Mouse (Mus musculus): ENCODE measurements around the gene Daam1.

Daam1 gene

GRCm38 (mm10) chr12:71962616-71963015, 131.7 kb downstream of the Daam1 start:
- DNase-seq (ENCODE audit: inconsistent age in 2 of 2, low spot score in 1 of 2) = peak; percentile 61 to 87

DNA sequence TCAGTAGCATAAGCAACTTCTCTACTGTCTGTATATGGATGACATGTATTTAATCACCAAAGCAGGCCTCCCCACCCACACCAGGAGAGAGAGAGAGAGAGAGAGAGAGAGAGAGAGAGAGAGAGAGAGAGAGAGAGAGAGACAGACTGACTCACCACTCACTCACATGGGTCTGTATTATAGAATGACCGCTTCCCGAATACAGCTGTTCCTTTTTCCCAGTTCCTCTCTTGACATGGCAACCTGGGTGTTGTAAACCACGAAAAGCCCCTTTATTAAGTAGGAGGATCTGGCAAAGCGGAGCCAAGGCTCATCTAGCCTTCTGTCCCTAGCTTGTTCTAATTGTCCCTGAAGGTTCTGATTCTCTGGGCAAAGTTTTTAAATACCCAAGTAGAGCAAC, 137.7 kb downstream of the Daam1 start:
- no peak for DNase-seq (ENCODE audit: inconsistent age in 2 of 2, low spot score in 1 of 2)

DNA sequence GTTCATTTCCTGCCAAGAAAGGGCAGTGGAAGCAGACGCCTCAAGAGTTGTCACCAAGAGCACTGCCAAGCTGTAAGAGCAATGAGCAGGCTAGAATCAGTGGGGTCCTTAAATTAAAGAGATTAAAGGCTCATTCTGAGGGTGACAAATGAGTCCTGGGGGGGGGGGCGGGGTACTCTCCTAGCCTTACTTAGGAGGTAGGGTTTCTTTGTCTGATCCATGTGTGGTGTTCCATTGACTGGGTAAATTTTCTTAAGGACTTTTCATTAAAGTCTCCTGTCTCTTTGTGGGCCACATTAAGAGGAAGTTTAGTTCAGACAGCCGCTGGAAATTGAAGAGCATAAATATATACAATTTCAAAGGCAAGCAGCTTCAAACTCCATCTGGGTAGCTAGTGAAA, 138.1 kb downstream of the Daam1 start:
- no peak for DNase-seq (ENCODE audit: inconsistent age in 2 of 2, low spot score in 1 of 2)

DNA sequence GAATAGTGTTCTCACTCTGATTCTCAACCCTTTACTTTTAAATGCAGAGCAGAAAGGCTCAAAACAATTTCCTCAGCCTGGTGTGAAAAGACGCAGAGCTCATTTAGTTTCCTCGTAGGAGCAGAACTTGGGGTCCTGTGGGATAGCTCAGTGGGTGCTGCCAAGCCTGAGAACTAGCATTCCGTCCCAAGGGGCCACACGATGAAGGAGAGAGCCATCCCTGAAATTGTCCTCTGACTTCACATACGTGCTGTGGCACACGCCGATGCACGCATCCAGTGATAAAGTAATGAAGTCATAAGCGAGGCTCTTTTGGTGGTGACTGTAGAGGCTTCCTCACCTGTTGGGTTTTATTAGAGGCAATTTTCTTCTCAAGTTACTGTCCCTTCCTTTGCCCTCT, 138.6 kb downstream of the Daam1 start:
- no peak for DNase-seq (ENCODE audit: inconsistent age in 2 of 2, low spot score in 1 of 2)

- no peak for DNase-seq (ENCODE audit: inconsistent age in 2 of 2, low spot score in 1 of 2)
Measured at GRCm38 (mm10) chr12:71969941-71970629, 139.2 kb downstream of the Daam1 start.

- no peak for DNase-seq (ENCODE audit: inconsistent age in 2 of 2, low spot score in 1 of 2)
Measured at GRCm38 (mm10) chr12:71970791-71971654, 140.1 kb downstream of the Daam1 start.

GRCm38 (mm10) chr12:71972126-71972525, 141.2 kb downstream of the Daam1 start:
- peak; percentile 41 to 69 for DNase-seq (ENCODE audit: inconsistent age in 2 of 2, low spot score in 1 of 2)

GRCm38 (mm10) chr12:71972619-71973266, 141.9 kb downstream of the Daam1 start:
- peak; percentile 52 to 74 for DNase-seq (ENCODE audit: inconsistent age in 2 of 2, low spot score in 1 of 2)

DNA sequence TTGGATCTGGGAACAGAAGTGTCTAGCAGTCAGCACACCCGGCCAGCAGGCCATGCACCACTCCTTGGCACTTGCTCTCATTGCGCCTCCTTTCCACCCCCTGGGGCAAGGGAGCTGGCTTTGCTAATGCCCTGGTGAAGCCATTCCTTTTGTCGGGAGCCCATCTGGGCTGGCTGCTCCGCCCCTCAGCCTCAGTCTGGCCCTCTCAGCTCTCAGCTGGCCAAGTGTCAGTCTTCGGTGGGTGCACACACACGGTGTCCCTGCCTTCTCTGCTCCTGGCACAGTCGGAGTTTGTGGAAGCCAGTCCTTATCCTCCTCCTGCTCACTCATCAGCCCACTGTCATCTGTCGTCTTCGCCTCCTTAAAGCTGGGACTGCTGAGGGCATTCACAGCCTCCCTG, 142.7 kb downstream of the Daam1 start:
- no peak for DNase-seq (ENCODE audit: inconsistent age in 2 of 2, low spot score in 1 of 2)

- DNase-seq (ENCODE audit: inconsistent age in 2 of 2, low spot score in 1 of 2) = no peak
Measured at GRCm38 (mm10) chr12:71975626-71976025, 144.7 kb downstream of the Daam1 start.

- peak; percentile 52 to 79 for DNase-seq (ENCODE audit: inconsistent age in 2 of 2, low spot score in 1 of 2)
Measured at GRCm38 (mm10) chr12:71976361-71976960, 145.6 kb downstream of the Daam1 start.

DNA sequence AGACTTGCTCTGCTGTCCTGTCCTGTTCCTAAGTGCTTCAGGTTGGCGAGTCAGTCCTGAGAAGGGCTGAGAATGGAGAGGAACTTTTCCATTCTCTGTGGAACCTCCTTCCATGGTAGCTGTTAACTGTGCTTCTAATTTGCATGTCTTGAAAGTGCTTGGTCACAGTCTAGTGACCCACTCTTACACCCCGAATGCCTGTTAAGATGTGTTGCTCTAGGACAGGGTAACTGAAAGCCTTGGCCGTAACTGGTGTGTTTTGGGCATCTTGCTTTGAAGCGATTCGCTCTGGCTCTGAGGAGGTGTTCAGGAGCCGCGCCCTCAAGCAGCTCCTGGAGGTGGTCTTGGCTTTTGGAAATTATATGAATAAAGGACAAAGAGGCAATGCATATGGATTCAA, 146.5 kb downstream of the Daam1 start:
- DNase-seq (ENCODE audit: inconsistent age in 2 of 2, low spot score in 1 of 2) = no peak

GRCm38 (mm10) chr12:71978513-71979352, 147.9 kb downstream of the Daam1 start:
- peak; percentile 39 to 72 for DNase-seq (ENCODE audit: inconsistent age in 2 of 2, low spot score in 1 of 2)

DNA sequence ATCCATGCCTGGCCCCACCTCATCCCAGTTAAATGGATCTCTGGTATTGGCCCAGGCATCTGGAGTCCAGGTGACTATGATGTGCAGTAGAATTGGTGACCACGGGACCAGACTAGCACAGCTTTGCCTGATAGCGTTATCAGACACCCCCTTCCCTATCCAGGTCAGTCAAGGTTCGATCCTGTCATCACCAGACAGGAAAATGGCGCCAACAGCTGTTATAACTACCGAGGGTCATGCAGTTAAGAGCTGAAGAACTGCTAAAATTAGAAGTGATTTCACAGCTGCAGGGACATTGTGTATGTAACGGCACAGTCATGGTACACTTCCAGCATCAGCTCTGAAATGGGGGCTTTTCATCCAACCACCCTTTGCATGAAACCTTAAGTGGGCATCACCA, 149.3 kb downstream of the Daam1 start:
- DNase-seq (ENCODE audit: inconsistent age in 2 of 2, low spot score in 1 of 2) = no peak

DNA sequence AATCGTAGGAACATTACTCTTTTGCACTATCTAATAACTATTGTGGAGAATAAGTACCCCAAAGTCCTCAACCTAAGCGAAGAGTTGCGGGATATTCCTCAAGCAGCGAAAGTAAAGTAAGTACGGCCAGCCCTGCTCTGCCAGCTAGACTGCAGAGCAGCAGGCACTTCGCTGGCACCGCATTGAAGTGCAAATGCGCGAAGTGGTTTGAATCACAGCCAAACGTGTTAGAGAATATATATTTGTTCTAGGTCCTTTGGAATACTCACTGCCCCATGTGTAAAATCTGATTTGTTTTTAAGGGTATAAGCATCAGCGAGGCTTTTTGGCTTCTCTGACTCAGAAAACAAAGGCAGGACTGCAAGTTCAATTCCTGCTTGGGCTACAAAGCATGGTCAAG, 149.9 kb downstream of the Daam1 start:
- no peak for DNase-seq (ENCODE audit: inconsistent age in 2 of 2, low spot score in 1 of 2)

- no peak for DNase-seq (ENCODE audit: inconsistent age in 2 of 2, low spot score in 1 of 2)
Measured at GRCm38 (mm10) chr12:71981250-71981649, 150.4 kb downstream of the Daam1 start.

DNA sequence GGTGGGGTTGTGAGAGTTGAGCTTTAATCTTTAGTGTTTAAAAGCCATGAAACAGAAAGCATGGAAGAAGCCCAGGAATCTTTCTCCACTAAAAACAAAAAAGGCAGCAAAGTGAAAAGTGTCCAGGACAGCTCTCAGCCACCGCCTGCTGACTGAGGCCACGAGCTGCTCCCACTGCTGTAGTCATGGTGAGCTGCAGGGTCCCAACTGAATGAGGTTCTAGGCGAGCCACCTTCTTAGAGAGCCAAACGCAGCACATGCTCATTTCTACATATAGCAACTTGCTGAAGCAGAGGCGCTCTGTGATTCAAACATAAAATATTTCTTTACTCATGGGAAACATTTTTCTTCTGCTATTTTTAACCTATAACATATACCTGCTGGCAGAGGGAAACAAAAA, 150.9 kb downstream of the Daam1 start:
- DNase-seq (ENCODE audit: inconsistent age in 2 of 2, low spot score in 1 of 2) = no peak

DNA sequence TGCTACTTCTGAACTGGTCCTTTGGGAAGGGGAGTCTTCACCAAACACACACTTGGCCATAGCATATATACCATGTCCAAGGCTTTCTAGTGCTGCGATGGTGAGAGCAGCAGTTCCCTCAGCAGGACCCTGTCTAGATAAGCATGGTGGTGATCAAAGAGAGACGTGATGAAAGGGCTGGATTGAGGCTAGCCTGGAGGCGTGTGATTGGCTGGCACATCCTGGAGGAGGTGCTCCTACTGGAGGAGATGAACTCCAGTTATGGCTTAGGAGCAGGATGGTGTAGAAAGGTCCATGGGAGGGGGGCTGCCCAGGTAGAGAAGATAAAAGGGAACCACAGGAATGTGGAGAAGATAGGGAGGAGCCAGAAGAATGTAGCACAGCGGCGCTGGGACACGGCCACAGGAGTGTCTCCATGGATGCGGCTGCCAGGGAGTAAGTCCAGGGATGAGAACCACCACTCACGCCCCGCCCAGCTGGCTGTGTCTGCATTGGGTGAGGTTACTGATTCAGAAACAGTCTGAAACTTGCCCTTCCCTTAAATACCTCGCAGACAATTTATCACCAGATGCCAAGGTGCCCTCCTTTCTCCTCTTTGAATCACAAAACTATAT, 152.3 kb downstream of the Daam1 start:
- DNase-seq (ENCODE audit: inconsistent age in 2 of 2, low spot score in 1 of 2) = no peak

- no peak for DNase-seq (ENCODE audit: inconsistent age in 2 of 2, low spot score in 1 of 2)
Measured at GRCm38 (mm10) chr12:71987161-71987560, 156.3 kb downstream of the Daam1 start.

DNA sequence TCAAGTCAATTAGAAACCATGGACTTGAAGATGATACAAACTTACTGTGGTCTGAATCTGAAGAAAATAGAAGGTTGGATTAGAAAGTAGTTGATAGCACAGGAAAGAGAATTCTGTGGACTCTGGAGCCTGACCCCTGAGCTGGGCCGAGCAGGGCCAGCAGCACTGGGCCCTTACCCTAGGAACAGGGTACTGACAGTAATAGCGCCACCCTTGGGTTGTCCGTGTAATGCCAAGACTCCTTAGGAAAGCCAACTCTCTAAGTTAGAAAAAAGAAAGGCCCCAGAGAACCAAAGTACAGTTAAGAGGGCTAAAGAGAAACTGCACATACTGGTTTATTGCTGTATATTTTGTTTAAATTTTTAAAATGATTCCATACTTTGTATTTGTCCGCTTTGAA, 157.0 kb downstream of the Daam1 start:
- DNase-seq (ENCODE audit: inconsistent age in 2 of 2, low spot score in 1 of 2) = no peak

Data from adrenal gland, adult (tissue).